Mouse (Mus musculus) frontal cortex, adult (tissue): ENCODE results near the gene Lrrk2.

Source experiments
- ATAC-seq: cut with Nextera tagmentation; 2 replicates; pipeline ENCODE4 v1.9.2; 2017; ENCODE audit warnings: mild to moderate bottlenecking, moderate library complexity, mixed read lengths; ENCODE audit not compliant: low TSS enrichment

Lrrk2 gene

GRCm38 (mm10) chr15:91672645-91673568, at the start of gene Lrrk2:
Gene Lrrk2 (plus strand): TSS chr15:91673175.
- ATAC-seq: peak; percentile 95

- no peak for ATAC-seq
Observed at GRCm38 (mm10) chr15:91624475-91624874, 48.5 kb upstream of the Lrrk2 start.

- ATAC-seq: no peak
Observed at GRCm38 (mm10) chr15:91629137-91629536, 43.8 kb upstream of the Lrrk2 start.

GRCm38 (mm10) chr15:91632473-91632872, 40.5 kb upstream of the Lrrk2 start:
- no peak for ATAC-seq

- no peak for ATAC-seq
Observed at GRCm38 (mm10) chr15:91633051-91633450, 39.9 kb upstream of the Lrrk2 start.

- no peak for ATAC-seq
Observed at GRCm38 (mm10) chr15:91633806-91634205, 39.2 kb upstream of the Lrrk2 start.

- ATAC-seq: no peak
Observed at GRCm38 (mm10) chr15:91634236-91634635, 38.7 kb upstream of the Lrrk2 start.

- no peak for ATAC-seq
Observed at GRCm38 (mm10) chr15:91641631-91642030, 31.3 kb upstream of the Lrrk2 start.

GRCm38 (mm10) chr15:91642682-91643306, 30.2 kb upstream of the Lrrk2 start:
- ATAC-seq: no peak

GRCm38 (mm10) chr15:91643632-91644348, 29.2 kb upstream of the Lrrk2 start:
- ATAC-seq: no peak

- ATAC-seq: no peak
Observed at GRCm38 (mm10) chr15:91650270-91650669, 22.7 kb upstream of the Lrrk2 start.

- ATAC-seq: no peak
Observed at GRCm38 (mm10) chr15:91651493-91651892, 21.5 kb upstream of the Lrrk2 start.

- no peak for ATAC-seq
Observed at GRCm38 (mm10) chr15:91658227-91658626, 14.7 kb upstream of the Lrrk2 start.

- ATAC-seq: no peak
Observed at GRCm38 (mm10) chr15:91660277-91661078, 12.5 kb upstream of the Lrrk2 start.

GRCm38 (mm10) chr15:91661079-91661369, 12.0 kb upstream of the Lrrk2 start:
- no peak for ATAC-seq

GRCm38 (mm10) chr15:91664586-91665132, 8.3 kb upstream of the Lrrk2 start:
- ATAC-seq: no peak

- ATAC-seq: no peak
Observed at GRCm38 (mm10) chr15:91665530-91665929, 7.4 kb upstream of the Lrrk2 start.

GRCm38 (mm10) chr15:91671216-91671615, 1.8 kb upstream of the Lrrk2 start:
- no peak for ATAC-seq

GRCm38 (mm10) chr15:91671987-91672386, 988 bp upstream of the Lrrk2 start:
- no peak for ATAC-seq

GRCm38 (mm10) chr15:91673569-91673905, 562 bp downstream of the Lrrk2 start:
- ATAC-seq: no peak

GRCm38 (mm10) chr15:91680116-91680515, 7.1 kb downstream of the Lrrk2 start:
- ATAC-seq: no peak
